Mouse (Mus musculus) G1E (cell line): ENCODE results near the gene Kcnh7.

ENCODE experiments used
- CTCF ChIP-seq: IDR thresholded peaks from 2 replicates; pipeline ENCODE4 v1.5.1; 2012; ENCODE audit warnings: low read depth, low read length, inconsistent platforms, mixed read lengths
- GATA1 ChIP-seq: IDR thresholded peaks from 2 replicates; pipeline ENCODE4 v1.6.1; 2012; ENCODE audit warnings: borderline replicate concordance, low read length, inconsistent platforms, mixed read lengths
- POLR2AphosphoS5 ChIP-seq: IDR thresholded peaks from 2 replicates; pipeline ENCODE4 v1.6.1; 2012; ENCODE audit warnings: low read depth, low read length, inconsistent platforms; ENCODE audit not compliant: insufficient replicate concordance
- TAL1 ChIP-seq: conservative IDR thresholded peaks from 2 replicates; pipeline ENCODE4 v1.6.1; 2012; ENCODE audit warnings: low read depth, low read length, inconsistent platforms, mixed read lengths

DNA sequence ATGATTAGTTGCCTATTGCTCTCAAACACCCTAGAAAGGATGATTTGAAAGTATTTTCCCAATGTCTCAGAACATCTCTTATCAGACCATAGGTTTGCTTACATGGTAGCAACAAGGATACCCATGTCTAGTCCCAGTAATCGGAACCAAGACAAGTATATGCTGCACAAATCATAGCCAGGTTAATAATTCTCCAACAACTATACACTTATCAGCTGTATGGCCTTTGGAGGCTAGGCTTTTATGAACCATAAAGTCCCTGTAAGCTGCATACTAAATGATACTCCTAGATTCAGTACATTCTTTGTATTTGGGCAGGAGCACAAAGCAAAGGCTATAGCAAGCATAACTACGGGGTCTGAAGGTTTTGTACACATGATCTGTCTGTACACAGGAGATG, 78.1 kb downstream of the Kcnh7 start:
- TF ChIP-seq CTCF (no peak), POLR2AphosphoS5 (no peak), GATA1 (no peak), TAL1 (no peak)
